Mouse (Mus musculus) megakaryocyte progenitor cell, adult 5-6 weeks (primary cell): ENCODE measurements at regions not wholly inside any gene's neighbourhood (a gene's known extent, or its start where the extent isn't known, plus 50 kb on each side); places are given as distances from the start of the nearest gene placed in this dataset.
"Not testable (repeated sequence)": the region's sequence is repeated elsewhere in the genome, so short reads cannot be mapped to it uniquely, and the experiment has no call there.

Experiments
- ATAC-seq: replicated peaks from 2 replicates; pipeline ENCODE4 v1.8.0; 2016; ENCODE audit warnings: mild to moderate bottlenecking, moderate TSS enrichment, inconsistent platforms; ENCODE audit not compliant: poor library complexity

- ATAC-seq, result peak; percentile 67
Observed at GRCm38 (mm10) chr8:26747241-26747972, 229.7 kb upstream of the Zfp703 start.

- ATAC-seq, result peak; percentile 14; the same call in 1 of the 2 replicates
Observed at GRCm38 (mm10) chr8:26748161-26748971, 228.8 kb upstream of the Zfp703 start.

GRCm38 (mm10) chr8:26748972-26749291 lies 228.2 kb upstream of the Zfp703 start:
- ATAC-seq, result no peak

GRCm38 (mm10) chr8:26750120-26750519 lies 227.0 kb upstream of the Zfp703 start:
- ATAC-seq, result no peak

GRCm38 (mm10) chr8:26751651-26752050 lies 225.5 kb upstream of the Zfp703 start:
- no peak for ATAC-seq

GRCm38 (mm10) chr8:26756452-26756851 lies 220.7 kb upstream of the Zfp703 start:
- ATAC-seq, result no peak

GRCm38 (mm10) chr8:26760726-26761125 lies 216.4 kb upstream of the Zfp703 start:
- no peak for ATAC-seq

GRCm38 (mm10) chr8:26762942-26763778 lies 214.0 kb upstream of the Zfp703 start:
- ATAC-seq, result no peak

GRCm38 (mm10) chr8:26768474-26769229 lies 208.5 kb upstream of the Zfp703 start:
- ATAC-seq, result no peak

GRCm38 (mm10) chr8:26770424-26770886 lies 206.7 kb upstream of the Zfp703 start:
- ATAC-seq, result peak; percentile 42

GRCm38 (mm10) chr8:26778917-26779537 lies 198.1 kb upstream of the Zfp703 start:
- ATAC-seq, result no peak

GRCm38 (mm10) chr8:26780515-26780914 lies 196.6 kb upstream of the Zfp703 start:
- ATAC-seq, result no peak

- not testable (repeated sequence) for ATAC-seq
Observed at GRCm38 (mm10) chr8:26782936-26783335, 194.2 kb upstream of the Zfp703 start.

- no peak for ATAC-seq
Observed at GRCm38 (mm10) chr8:26784381-26784780, 192.7 kb upstream of the Zfp703 start.

GRCm38 (mm10) chr8:26791795-26792194 lies 185.3 kb upstream of the Zfp703 start:
- ATAC-seq, result no peak

GRCm38 (mm10) chr8:26793606-26794292 lies 183.4 kb upstream of the Zfp703 start:
- 0 out of 2 replicates have a peak, but pooled peaks have one; percentile 34 for ATAC-seq

- 0 out of 2 replicates have a peak, but pooled peaks have one; percentile 11 for ATAC-seq
Observed at GRCm38 (mm10) chr8:26794411-26794810, 182.7 kb upstream of the Zfp703 start.

- no peak for ATAC-seq
Observed at GRCm38 (mm10) chr8:26795616-26796015, 181.5 kb upstream of the Zfp703 start.

- no peak for ATAC-seq
Observed at GRCm38 (mm10) chr8:26799814-26800213, 177.3 kb upstream of the Zfp703 start.
